Mouse (Mus musculus): ENCODE measurements around the gene Rpl5. TPM values are rescaled to one million over a fixed set of nuclear protein-coding genes. Genes with fewer than 3 reads are reported as not detected.

Gene Rpl5
- polyA plus RNA-seq, 1 experiment from 2014 or later: 68.7 TPM

DNA sequence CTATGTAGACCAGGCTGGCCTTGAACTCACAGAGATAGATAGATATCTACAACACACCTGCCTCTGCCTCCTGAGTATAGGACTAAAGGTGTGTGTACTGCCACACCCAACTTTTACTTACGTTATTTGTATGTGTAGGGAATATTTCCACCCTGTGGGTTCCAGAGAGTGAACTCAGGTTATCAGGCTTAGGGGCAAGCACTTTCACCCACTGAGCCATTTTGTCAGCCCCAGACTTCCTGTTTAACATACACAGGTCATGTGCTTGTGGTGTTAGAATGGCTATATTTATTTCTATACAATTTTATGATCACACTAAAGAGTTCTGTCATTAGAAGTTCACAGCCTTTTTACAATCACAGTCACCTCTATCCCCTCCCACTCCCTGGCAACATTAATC is 42.6 kb downstream of the Rpl5 start:
- H3K9me3 ChIP-seq (ENCODE audit: control insufficient read depth, low read depth, low read length): no peaks in the 10 kb centered on the region
- no peaks in the 10 kb centered on the region for H3K36me3 ChIP-seq (ENCODE audit: control insufficient read depth, insufficient read depth, low read length)
- H3K4me3 ChIP-seq (ENCODE audit: low read depth, low read length): no peak overlapping the region
- WGBS: 58% methylated on average over 1 of the region's 1 CpGs
- H3K4me1 ChIP-seq (ENCODE audit: control insufficient read depth, insufficient read depth, low read length): no peaks in the 10 kb centered on the region
- no peak overlapping the region for H3K9ac ChIP-seq (replicated peaks; ENCODE audit: low read depth, low read length)
- no peak overlapping the region for H3K4me2 ChIP-seq (replicated peaks; ENCODE audit: low read depth, low read length)
- no peaks in the 10 kb centered on the region for H3K27me3 ChIP-seq (ENCODE audit: control insufficient read depth, insufficient read depth, low read length)
- H3K27ac ChIP-seq (ENCODE audit: low read length): no peak overlapping the region
- ATAC-seq (ENCODE audit: insufficient number of reproducible peaks, insufficient read depth, low FRiP score, low read depth): no peak

- Histone ChIP-seq H3K4me2 (replicated peaks; ENCODE audit: low read depth, low read length) (no peak overlapping the region), H3K36me3 (ENCODE audit: control insufficient read depth, insufficient read depth, low read length) (no peaks in the 10 kb centered on the region), H3K27me3 (ENCODE audit: control insufficient read depth, insufficient read depth, low read length) (no peaks in the 10 kb centered on the region), H3K27ac (ENCODE audit: low read length) (no peak overlapping the region), H3K9me3 (ENCODE audit: control insufficient read depth, low read depth, low read length) (no peaks in the 10 kb centered on the region), H3K4me1 (ENCODE audit: control insufficient read depth, insufficient read depth, low read length) (no peaks in the 10 kb centered on the region), H3K4me3 (ENCODE audit: low read depth, low read length) (no peak overlapping the region), H3K9ac (replicated peaks; ENCODE audit: low read depth, low read length) (no peak overlapping the region)
- ATAC-seq (ENCODE audit: insufficient number of reproducible peaks, insufficient read depth, low FRiP score, low read depth): no peak
- WGBS: 84% methylated on average over 6 of the region's 6 CpGs
These were observed 43.2 kb downstream of the Rpl5 start for GRCm38 (mm10) chr5:107943526-107943925.

- no peak for ATAC-seq (ENCODE audit: insufficient number of reproducible peaks, insufficient read depth, low FRiP score, low read depth)
- Histone ChIP-seq H3K27me3 (ENCODE audit: control insufficient read depth, insufficient read depth, low read length) (no peaks in the 10 kb centered on the region), H3K4me1 (ENCODE audit: control insufficient read depth, insufficient read depth, low read length) (no peaks in the 10 kb centered on the region), H3K9me3 (ENCODE audit: control insufficient read depth, low read depth, low read length) (no peaks in the 10 kb centered on the region), H3K27ac (ENCODE audit: low read length) (no peak overlapping the region), H3K4me3 (ENCODE audit: low read depth, low read length) (no peak overlapping the region), H3K4me2 (replicated peaks; ENCODE audit: low read depth, low read length) (no peak overlapping the region), H3K9ac (replicated peaks; ENCODE audit: low read depth, low read length) (no peak overlapping the region), H3K36me3 (ENCODE audit: control insufficient read depth, insufficient read depth, low read length) (no peaks in the 10 kb centered on the region)
- WGBS: 79% methylated on average over 1 of the region's 1 CpGs
These were observed 46.2 kb downstream of the Rpl5 start for GRCm38 (mm10) chr5:107946475-107946874.

DNA sequence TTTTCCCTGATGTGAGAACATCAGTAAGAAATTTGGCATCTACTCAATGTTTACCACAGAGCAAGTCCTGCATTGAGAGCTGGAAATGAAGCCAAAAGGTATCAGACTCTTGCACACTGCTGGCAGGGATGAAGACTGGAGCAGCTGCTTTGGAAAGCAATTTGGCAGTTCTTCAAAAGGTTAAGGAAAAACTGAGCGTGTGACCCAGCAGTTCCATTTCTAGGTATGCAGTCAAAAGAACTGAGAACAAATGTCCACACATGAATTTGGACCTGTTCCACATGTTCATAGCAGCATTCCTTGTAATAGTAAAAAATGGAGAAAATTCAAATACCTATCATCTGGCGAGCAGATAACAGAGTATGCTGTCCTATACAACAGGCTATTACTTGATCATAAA is 47.2 kb downstream of the Rpl5 start:
- 38% methylated on average over 2 of the region's 2 CpGs for WGBS
- Histone ChIP-seq H3K9me3 (ENCODE audit: control insufficient read depth, low read depth, low read length) (no peaks in the 10 kb centered on the region), H3K27me3 (ENCODE audit: control insufficient read depth, insufficient read depth, low read length) (no peaks in the 10 kb centered on the region), H3K4me2 (replicated peaks; ENCODE audit: low read depth, low read length) (no peak overlapping the region), H3K4me3 (ENCODE audit: low read depth, low read length) (no peak overlapping the region), H3K36me3 (ENCODE audit: control insufficient read depth, insufficient read depth, low read length) (no peaks in the 10 kb centered on the region), H3K4me1 (ENCODE audit: control insufficient read depth, insufficient read depth, low read length) (no peaks in the 10 kb centered on the region), H3K27ac (ENCODE audit: low read length) (no peak overlapping the region), H3K9ac (replicated peaks; ENCODE audit: low read depth, low read length) (no peak overlapping the region)
- ATAC-seq (ENCODE audit: insufficient number of reproducible peaks, insufficient read depth, low FRiP score, low read depth): no peak; the same call in 1 of the 2 replicates

DNA sequence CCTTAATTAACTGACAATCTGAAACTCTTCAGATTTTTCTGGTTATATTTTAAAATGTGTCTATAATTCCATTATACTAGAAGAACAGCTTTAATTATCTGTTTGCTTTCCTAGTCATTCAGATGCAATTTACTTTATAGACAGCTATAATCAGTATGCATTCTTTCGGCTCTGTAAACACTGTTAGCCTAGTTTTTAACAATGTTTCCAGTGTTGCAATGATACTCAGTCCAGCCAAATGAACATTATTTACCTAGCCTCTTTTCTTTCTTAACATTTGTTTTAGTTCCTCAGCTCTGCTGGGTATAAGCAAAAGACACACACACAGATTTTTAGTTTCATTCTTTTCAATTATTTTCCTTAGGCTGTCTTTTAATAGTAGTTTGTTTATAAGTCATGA is 48.6 kb downstream of the Rpl5 start:
- H3K4me2 ChIP-seq (replicated peaks; ENCODE audit: low read depth, low read length): no peak overlapping the region
- no peaks in the 10 kb centered on the region for H3K36me3 ChIP-seq (ENCODE audit: control insufficient read depth, insufficient read depth, low read length)
- no peak overlapping the region for H3K4me3 ChIP-seq (ENCODE audit: low read depth, low read length)
- no peaks in the 10 kb centered on the region for H3K27me3 ChIP-seq (ENCODE audit: control insufficient read depth, insufficient read depth, low read length)
- H3K4me1 ChIP-seq (ENCODE audit: control insufficient read depth, insufficient read depth, low read length): no peaks in the 10 kb centered on the region
- no peak for ATAC-seq (ENCODE audit: insufficient number of reproducible peaks, insufficient read depth, low FRiP score, low read depth)
- no peaks in the 10 kb centered on the region for H3K9me3 ChIP-seq (ENCODE audit: control insufficient read depth, low read depth, low read length)
- no peak overlapping the region for H3K9ac ChIP-seq (replicated peaks; ENCODE audit: low read depth, low read length)
- no peak overlapping the region for H3K27ac ChIP-seq (ENCODE audit: low read length)
- WGBS: 69% methylated on average over 1 of the region's 1 CpGs

- Histone ChIP-seq H3K36me3 (ENCODE audit: control insufficient read depth, insufficient read depth, low read length) (no peaks in the 10 kb centered on the region), H3K9ac (replicated peaks; ENCODE audit: low read depth, low read length) (no peak overlapping the region), H3K4me1 (ENCODE audit: control insufficient read depth, insufficient read depth, low read length) (no peaks in the 10 kb centered on the region), H3K4me3 (ENCODE audit: low read depth, low read length) (no peak overlapping the region), H3K9me3 (ENCODE audit: control insufficient read depth, low read depth, low read length) (no peaks in the 10 kb centered on the region), H3K27me3 (ENCODE audit: control insufficient read depth, insufficient read depth, low read length) (no peaks in the 10 kb centered on the region), H3K4me2 (replicated peaks; ENCODE audit: low read depth, low read length) (no peak overlapping the region), H3K27ac (ENCODE audit: low read length) (no peak overlapping the region)
- WGBS: 85% methylated on average over 3 of the region's 3 CpGs
- ATAC-seq (ENCODE audit: insufficient number of reproducible peaks, insufficient read depth, low FRiP score, low read depth): no peak
These were observed 49.3 kb downstream of the Rpl5 start for GRCm38 (mm10) chr5:107949607-107950006.

DNA sequence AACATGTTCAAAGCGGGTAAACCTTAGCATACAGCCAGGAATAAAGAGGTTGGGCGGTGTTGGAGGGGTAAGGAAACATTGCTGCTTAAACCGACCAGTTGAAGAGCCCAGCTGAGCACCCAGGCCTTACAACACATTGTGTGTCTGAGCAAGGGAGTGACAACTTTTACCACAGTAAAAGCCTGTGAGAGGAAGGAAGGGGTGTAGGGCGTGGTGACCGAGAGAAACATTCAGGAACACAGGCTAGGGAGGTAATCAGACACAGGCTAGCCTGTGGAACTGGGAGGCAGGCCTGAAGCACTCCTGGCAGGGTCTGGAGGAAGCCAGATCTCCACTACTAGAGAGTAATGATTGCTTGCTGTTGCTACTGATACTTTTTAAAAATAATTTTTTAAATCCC is 50.3 kb downstream of the Rpl5 start:
- no peaks in the 10 kb centered on the region for H3K4me1 ChIP-seq (ENCODE audit: control insufficient read depth, insufficient read depth, low read length)
- no peak overlapping the region for H3K4me2 ChIP-seq (replicated peaks; ENCODE audit: low read depth, low read length)
- no peak overlapping the region for H3K4me3 ChIP-seq (ENCODE audit: low read depth, low read length)
- H3K27me3 ChIP-seq (ENCODE audit: control insufficient read depth, insufficient read depth, low read length): no peaks in the 10 kb centered on the region
- no peaks in the 10 kb centered on the region for H3K36me3 ChIP-seq (ENCODE audit: control insufficient read depth, insufficient read depth, low read length)
- no peak for ATAC-seq (ENCODE audit: insufficient number of reproducible peaks, insufficient read depth, low FRiP score, low read depth)
- no peak overlapping the region for H3K9ac ChIP-seq (replicated peaks; ENCODE audit: low read depth, low read length)
- no peaks in the 10 kb centered on the region for H3K9me3 ChIP-seq (ENCODE audit: control insufficient read depth, low read depth, low read length)
- no peak overlapping the region for H3K27ac ChIP-seq (ENCODE audit: low read length)
- 74% methylated on average over 5 of the region's 5 CpGs for WGBS

Other genes starting within 250 kb of the Rpl5 start
- gene Gfi1, start 174.5 kb upstream of the Rpl5 start, polyA plus RNA-seq (2014; fragmentation: Nextera tagmentation; extraction: Ambion mirVana): 0.46 TPM in 1 of 2 replicates, not detected in the other
- gene Ube2d2b, start 70.4 kb upstream of the Rpl5 start, polyA plus RNA-seq (2014; fragmentation: Nextera tagmentation; extraction: Ambion mirVana): 0.45 and 1.2 TPM in 2 replicates
- gene Evi5, start 25.4 kb upstream of the Rpl5 start, polyA plus RNA-seq (2014; fragmentation: Nextera tagmentation; extraction: Ambion mirVana): 71.8 and 80.2 TPM in 2 replicates
- gene Fam69a, start 86.6 kb downstream of the Rpl5 start, polyA plus RNA-seq (2014; fragmentation: Nextera tagmentation; extraction: Ambion mirVana): 29.1 and 31.9 TPM in 2 replicates
- gene Mtf2, start 165.2 kb downstream of the Rpl5 start, polyA plus RNA-seq (2014; fragmentation: Nextera tagmentation; extraction: Ambion mirVana): 92.0 and 95.0 TPM in 2 replicates
- 37.0 and 41.0 TPM in 2 replicates for gene Tmed5, start 232.1 kb downstream of the Rpl5 start, polyA plus RNA-seq (2014; fragmentation: Nextera tagmentation; extraction: Ambion mirVana)
- 10.0 and 12.3 TPM in 2 replicates for gene Ccdc18, start 232.4 kb downstream of the Rpl5 start, polyA plus RNA-seq (2014; fragmentation: Nextera tagmentation; extraction: Ambion mirVana)